Mouse (Mus musculus) thymus, postnatal 14 days (tissue): Measurements from ENCODE around the gene St6gal1.

ENCODE experiments used
- DNase-seq: peaks from one replicate; pipeline ENCODE4 v3.0.0; 2021

Gene St6gal1

GRCm38 (mm10) chr16:23305830-23306623 is 81.5 kb downstream of the St6gal1 start:
- DNase-seq, result no peak

- no peak for DNase-seq
These were observed 82.8 kb downstream of the St6gal1 start for GRCm38 (mm10) chr16:23307142-23307968.

- peak; percentile 37 for DNase-seq
These were observed 83.5 kb downstream of the St6gal1 start for GRCm38 (mm10) chr16:23308012-23308554.

- DNase-seq, result no peak
These were observed 84.5 kb downstream of the St6gal1 start for GRCm38 (mm10) chr16:23309080-23309479.

GRCm38 (mm10) chr16:23312604-23313003 is 88.1 kb downstream of the St6gal1 start:
- DNase-seq, result no peak

GRCm38 (mm10) chr16:23314790-23315189 is 90.2 kb downstream of the St6gal1 start:
- DNase-seq, result no peak

- DNase-seq, result no peak
These were observed 93.0 kb downstream of the St6gal1 start for GRCm38 (mm10) chr16:23317411-23318047.

- no peak for DNase-seq
These were observed 95.5 kb downstream of the St6gal1 start for GRCm38 (mm10) chr16:23320025-23320424.

GRCm38 (mm10) chr16:23320579-23320978 is 96.0 kb downstream of the St6gal1 start:
- no peak for DNase-seq

- no peak for DNase-seq
These were observed 97.9 kb downstream of the St6gal1 start for GRCm38 (mm10) chr16:23322453-23322852.

GRCm38 (mm10) chr16:23323915-23324314 is 99.4 kb downstream of the St6gal1 start:
- DNase-seq, result no peak

GRCm38 (mm10) chr16:23324867-23325650 is 100.5 kb downstream of the St6gal1 start:
- peak; percentile 71 for DNase-seq

- no peak for DNase-seq
These were observed 102.1 kb downstream of the St6gal1 start for GRCm38 (mm10) chr16:23326664-23327063.

- no peak for DNase-seq
These were observed 102.7 kb downstream of the St6gal1 start for GRCm38 (mm10) chr16:23327266-23327665.

GRCm38 (mm10) chr16:23328201-23328600 is 103.7 kb downstream of the St6gal1 start:
- peak; percentile 47 for DNase-seq

- DNase-seq, result no peak
These were observed 107.6 kb downstream of the St6gal1 start for GRCm38 (mm10) chr16:23332136-23332535.

GRCm38 (mm10) chr16:23332686-23333085 is 108.1 kb downstream of the St6gal1 start:
- no peak for DNase-seq

GRCm38 (mm10) chr16:23333875-23334551 is 109.5 kb downstream of the St6gal1 start:
- no peak for DNase-seq

GRCm38 (mm10) chr16:23337317-23337716 is 112.8 kb downstream of the St6gal1 start:
- no peak for DNase-seq

- DNase-seq, result no peak
These were observed 116.7 kb downstream of the St6gal1 start for GRCm38 (mm10) chr16:23341254-23341653.

GRCm38 (mm10) chr16:23350802-23351201 is 126.3 kb downstream of the St6gal1 start:
- peak; percentile 92 for DNase-seq

- DNase-seq, result no peak
These were observed 136.5 kb downstream of the St6gal1 start for GRCm38 (mm10) chr16:23361031-23361430.
